Mouse (Mus musculus): ENCODE results near the gene Ctrl. TPM values are rescaled to one million over a fixed set of nuclear protein-coding genes. Genes with fewer than 3 reads are reported as not detected.
A peak's percentile ranks its signal among the peaks of the same experiment; 100 is the strongest.
"Not testable (repeated sequence)": the region's sequence is repeated elsewhere in the genome, so short reads cannot be mapped to it uniquely, and the experiment has no call there.

Ctrl gene
- total RNA-seq (2021) = not detected
- long read RNA-seq, experiment 1 = 0 reads
- long read RNA-seq, experiment 2 = 0 reads

GRCm38 (mm10) chr8:105933762-105934161, at the start of gene Ctrl:
Ctrl (minus strand) TSS chr8:105933862.
- no peak for TF ChIP-seq CTCF (IDR thresholded peaks at IDR 0.05)
- no peak for DNase-seq
- intact Hi-C loops (cut with DNase I) = loop anchor here (5.0 kb wide), 2 partner anchors 41 to 81 kb away; partner anchors contain the start of genes Cenpt and Nrn1l
- Histone ChIP-seq H3K27ac (no peak within 1 kb of the TSS), H3K4me3 (no peak within 1 kb of the TSS)

- H3K4me3 ChIP-seq; DNase-seq; intact Hi-C loops (cut with DNase I); H3K27ac ChIP-seq: not testable (repeated sequence)
Measured at GRCm38 (mm10) chr8:105983406-105983805, 49.7 kb upstream of the Ctrl start.

- intact Hi-C loops (cut with DNase I) = no loop called here
- peak; percentile 36; the same call in 1 of the 2 replicates for TF ChIP-seq CTCF (IDR thresholded peaks at IDR 0.05)
- Histone ChIP-seq H3K4me3 (no peak overlapping the region), H3K27ac (no peak overlapping the region)
- DNase-seq = no peak
Measured at GRCm38 (mm10) chr8:105981146-105981545, 47.5 kb upstream of the Ctrl start.

- TF ChIP-seq CTCF (IDR thresholded peaks at IDR 0.05) = no peak
- H3K27ac ChIP-seq = no peak within 1 kb of the TSS
- no peak for DNase-seq
- intact Hi-C loops (cut with DNase I) = no loop called here
- no peak within 1 kb of the TSS for H3K4me3 ChIP-seq
Measured at GRCm38 (mm10) chr8:105979325-105979724, 45.7 kb upstream of the Ctrl start, which contains the start of gene Dpep3. Dpep3 (minus strand) TSS chr8:105979429.

GRCm38 (mm10) chr8:105975363-105975762, 41.7 kb upstream of the Ctrl start:
- TF ChIP-seq CTCF (IDR thresholded peaks at IDR 0.05) = no peak
- Histone ChIP-seq H3K4me3 (no peak overlapping the region), H3K27ac (no peak overlapping the region)
- intact Hi-C loops (cut with DNase I) = no loop called here
- no peak for DNase-seq

- DNase-seq = no peak
- H3K4me3 ChIP-seq = no peak overlapping the region
- TF ChIP-seq CTCF (IDR thresholded peaks at IDR 0.05) = no peak
- intact Hi-C loops (cut with DNase I) = no loop called here
- H3K27ac ChIP-seq = no peak overlapping the region
Measured at GRCm38 (mm10) chr8:105971019-105971720, 37.5 kb upstream of the Ctrl start.

GRCm38 (mm10) chr8:105969367-105969766, 35.7 kb upstream of the Ctrl start:
- intact Hi-C loops (cut with DNase I) = no loop called here
- TF ChIP-seq CTCF (IDR thresholded peaks at IDR 0.05) = no peak
- Histone ChIP-seq H3K27ac (no peak overlapping the region), H3K4me3 (no peak overlapping the region)
- no peak for DNase-seq

- intact Hi-C loops (cut with DNase I) = no loop called here
- H3K27ac ChIP-seq = peak overlapping the region; percentile 93
Measured at GRCm38 (mm10) chr8:105966692-105967311, 33.1 kb upstream of the Ctrl start.

GRCm38 (mm10) chr8:105965905-105966341, 32.3 kb upstream of the Ctrl start, which contains the start of gene Slc12a4:
Slc12a4 (minus strand) TSS chr8:105966097.
- intact Hi-C loops (cut with DNase I) = no loop called here
- peak; percentile 90 for DNase-seq

More at GRCm38 (mm10) chr8:105966692-105967311, 33.1 kb upstream of the Ctrl start:
- peak; percentile 50 for DNase-seq
- TF ChIP-seq CTCF (IDR thresholded peaks at IDR 0.05) = no peak
- H3K4me3 ChIP-seq = peak overlapping the region; percentile 84

GRCm38 (mm10) chr8:105965266-105965904, 31.7 kb upstream of the Ctrl start:
- DNase-seq = peak; percentile 81
- Histone ChIP-seq H3K27ac (peak overlapping the region; percentile 93), H3K4me3 (peak overlapping the region; percentile 84)
- TF ChIP-seq CTCF (IDR thresholded peaks at IDR 0.05) = no peak
- intact Hi-C loops (cut with DNase I) = no loop called here

More at GRCm38 (mm10) chr8:105965905-105966341, 32.3 kb upstream of the Ctrl start, which contains the start of gene Slc12a4:
- no peak for TF ChIP-seq CTCF (IDR thresholded peaks at IDR 0.05)
- Histone ChIP-seq H3K27ac (peak within 1 kb of the TSS; percentile 93), H3K4me3 (peak within 1 kb of the TSS; percentile 84)

- intact Hi-C loops (cut with DNase I) = no loop called here
- peak overlapping the region; percentile 93 for H3K27ac ChIP-seq
- no peak for TF ChIP-seq CTCF (IDR thresholded peaks at IDR 0.05)
- DNase-seq = no peak
- H3K4me3 ChIP-seq = peak overlapping the region; percentile 84
Measured at GRCm38 (mm10) chr8:105964506-105965265, 31.0 kb upstream of the Ctrl start.

GRCm38 (mm10) chr8:105961536-105961935, 27.9 kb upstream of the Ctrl start:
- Histone ChIP-seq H3K27ac (no peak overlapping the region), H3K4me3 (no peak overlapping the region)
- DNase-seq = no peak
- TF ChIP-seq CTCF (IDR thresholded peaks at IDR 0.05) = no peak
- intact Hi-C loops (cut with DNase I) = no loop called here

Measured in gastrocnemius, adult 2 months (tissue).